Mouse (Mus musculus) lung, embryonic 14.5 days (tissue): ENCODE measurements at regions not wholly inside any gene's neighbourhood (a gene's known extent, or its start where the extent isn't known, plus 50 kb on each side); places are given as distances from the start of the nearest gene placed in this dataset.

Source experiments
- ATAC-seq: fragments of 200-750 bp; cut with Nextera tagmentation; 2 replicates; pipeline ENCODE4 v1.8.0; 2017; ENCODE audit warnings: mild to moderate bottlenecking, moderate TSS enrichment, moderate library complexity; ENCODE audit not compliant: insufficient read depth
- DNase-seq: peaks from one replicate; pipeline ENCODE4 v3.0.0-alpha.2; 2015
- H3K27ac ChIP-seq: fragments of 300-500 bp; sonication (generic); 2 replicates; pipeline ENCODE4 v1.5.1; 2014; ENCODE audit warnings: low read depth, mild to moderate bottlenecking, moderate library complexity
- H3K27me3 ChIP-seq: fragments of 300-500 bp; sonication (generic); 2 replicates; pipeline ENCODE4 v1.6.1; 2014; ENCODE audit warnings: low read length, control low read depth; ENCODE audit not compliant: insufficient read depth
- H3K36me3 ChIP-seq: fragments of 300-500 bp; sonication (generic); 2 replicates; pipeline ENCODE4 v1.6.1; 2014; ENCODE audit warnings: control low read depth; ENCODE audit not compliant: insufficient read depth
- H3K4me1 ChIP-seq: fragments of 300-500 bp; sonication (generic); 2 replicates; pipeline ENCODE4 v1.6.1; 2014; ENCODE audit warnings: antibody characterized with exemption, control low read depth; ENCODE audit not compliant: insufficient read depth
- H3K4me2 ChIP-seq: fragments of 300-500 bp; sonication (generic); 2 replicates; pipeline ENCODE4 v1.6.1; 2014; ENCODE audit warnings: mild to moderate bottlenecking
- H3K4me3 ChIP-seq: fragments of 300-500 bp; sonication (generic); 2 replicates; pipeline ENCODE4 v1.5.1; 2014; ENCODE audit warnings: low read depth, low read length
- H3K9ac ChIP-seq: fragments of 300-500 bp; sonication (generic); 2 replicates; pipeline ENCODE4 v1.6.1; 2014
- H3K9me3 ChIP-seq: fragments of 300-500 bp; sonication (generic); 2 replicates; pipeline ENCODE4 v1.6.1; 2016; ENCODE audit warnings: low read depth, low read length, control low read depth
- CTCF ChIP-seq: IDR thresholded peaks from 2 replicates; pipeline ENCODE4 v1.5.1; 2016; ENCODE audit warnings: antibody characterized with exemption, low read depth
- WGBS: fragments of 180-500 bp; shearing (Covaris S2); extraction: QIAGEN DNeasy Blood & Tissue Kit; methylation state at CpG from one replicate; pipeline ENCODE4 v1.1.7; 2014; 5-methylcytosine and 5-hydroxymethylcytosine counted together

GRCm38 (mm10) chr11:45140490-45140889 lies 523.4 kb downstream of the Ebf1 start:
- WGBS = 68% methylated on average over 1 of the region's 1 CpGs
- DNase-seq (no peak), ATAC-seq (no peak)
- Histone ChIP-seq H3K9me3 (no peaks in the 10 kb centered on the region), H3K36me3 (no peaks in the 10 kb centered on the region), H3K4me3 (no peak overlapping the region), H3K4me2 (no peak overlapping the region), H3K4me1 (no peaks in the 10 kb centered on the region), H3K27ac (no peak overlapping the region), H3K27me3 (no peaks in the 10 kb centered on the region), H3K9ac (no peak overlapping the region)
- no peak for TF ChIP-seq CTCF

DNA sequence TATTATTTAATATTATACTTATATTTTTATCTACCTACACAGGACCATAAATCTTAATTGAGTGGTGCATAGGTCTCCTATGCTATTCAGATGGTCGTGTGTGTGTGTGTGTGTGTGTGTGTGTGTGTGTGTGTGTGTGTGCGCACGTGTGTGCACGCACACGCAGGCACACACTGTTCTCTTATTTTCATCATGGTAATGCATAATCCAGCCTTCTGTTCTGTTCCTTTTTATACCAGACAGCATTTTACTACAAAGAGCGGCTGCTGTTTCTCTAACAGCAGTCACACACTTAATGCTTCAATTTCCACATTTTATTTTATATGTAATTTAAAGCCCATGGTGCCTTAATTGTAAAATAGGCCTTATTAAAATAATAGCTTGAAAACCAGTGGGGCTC lies 537.0 kb downstream of the Ebf1 start:
- H3K9me3 ChIP-seq = no peaks in the 10 kb centered on the region
- H3K27ac ChIP-seq = no peak overlapping the region
- H3K36me3 ChIP-seq = no peaks in the 10 kb centered on the region
- H3K4me2 ChIP-seq = no peak overlapping the region
- no peaks in the 10 kb centered on the region for H3K4me1 ChIP-seq
- H3K4me3 ChIP-seq = no peak overlapping the region
- H3K27me3 ChIP-seq = no peaks in the 10 kb centered on the region
- no peak overlapping the region for H3K9ac ChIP-seq
- DNase-seq (no peak), ATAC-seq (no peak)
- WGBS = 82% methylated on average over 6 of the region's 6 CpGs
- TF ChIP-seq CTCF = no peak

DNA sequence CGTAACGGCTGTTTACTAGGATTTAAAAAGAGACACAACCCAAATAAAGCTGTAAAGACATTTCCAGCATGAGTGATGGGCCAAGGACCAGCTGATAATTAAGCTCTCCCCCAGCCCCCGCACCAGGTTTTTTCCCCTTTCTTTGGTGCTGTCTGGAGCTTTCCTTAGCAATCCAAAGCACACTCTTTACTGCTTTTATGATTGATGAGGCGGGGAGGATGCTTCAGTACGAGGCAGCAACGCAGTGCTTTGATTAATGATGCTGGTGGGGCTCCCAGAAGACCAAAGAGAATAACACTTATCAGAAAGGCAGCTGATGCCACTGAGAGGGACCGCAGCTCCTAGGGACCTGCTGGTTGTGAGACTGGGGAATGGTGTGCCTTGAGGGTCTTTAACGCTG lies 537.4 kb downstream of the Ebf1 start:
- no peak for TF ChIP-seq CTCF
- Histone ChIP-seq H3K27ac (no peak overlapping the region), H3K4me3 (no peak overlapping the region), H3K9me3 (no peaks in the 10 kb centered on the region), H3K4me2 (no peak overlapping the region), H3K9ac (no peak overlapping the region), H3K4me1 (no peaks in the 10 kb centered on the region), H3K27me3 (no peaks in the 10 kb centered on the region), H3K36me3 (no peaks in the 10 kb centered on the region)
- ATAC-seq (no peak), DNase-seq (no peak)
- 23% methylated on average over 8 of the region's 8 CpGs for WGBS

DNA sequence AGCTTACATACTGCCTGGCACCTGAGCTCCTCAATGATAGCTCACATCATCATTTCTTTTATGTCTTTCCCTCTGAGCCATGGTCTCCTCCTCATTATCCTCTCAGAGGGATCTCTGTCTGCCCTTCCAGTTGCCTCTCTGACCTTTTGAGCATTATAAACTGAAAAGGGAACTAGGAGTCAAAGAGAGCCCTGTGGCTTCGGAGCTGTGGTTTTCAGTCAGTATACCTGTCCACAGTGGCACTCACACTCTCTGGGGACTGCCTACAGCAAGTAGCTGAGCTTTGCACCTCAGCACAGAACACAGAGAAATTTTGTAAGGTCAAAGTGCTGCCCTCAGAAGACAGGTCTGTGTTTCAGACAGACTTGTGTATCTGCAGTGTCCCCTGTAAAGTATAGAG lies 538.7 kb downstream of the Ebf1 start:
- TF ChIP-seq CTCF = no peak
- Histone ChIP-seq H3K4me1 (no peaks in the 10 kb centered on the region), H3K4me2 (no peak overlapping the region), H3K9ac (no peak overlapping the region), H3K27me3 (no peaks in the 10 kb centered on the region), H3K36me3 (no peaks in the 10 kb centered on the region), H3K4me3 (no peak overlapping the region), H3K9me3 (no peaks in the 10 kb centered on the region), H3K27ac (no peak overlapping the region)
- DNase-seq (no peak), ATAC-seq (no peak)
- WGBS = 67% methylated on average over 1 of the region's 1 CpGs

DNA sequence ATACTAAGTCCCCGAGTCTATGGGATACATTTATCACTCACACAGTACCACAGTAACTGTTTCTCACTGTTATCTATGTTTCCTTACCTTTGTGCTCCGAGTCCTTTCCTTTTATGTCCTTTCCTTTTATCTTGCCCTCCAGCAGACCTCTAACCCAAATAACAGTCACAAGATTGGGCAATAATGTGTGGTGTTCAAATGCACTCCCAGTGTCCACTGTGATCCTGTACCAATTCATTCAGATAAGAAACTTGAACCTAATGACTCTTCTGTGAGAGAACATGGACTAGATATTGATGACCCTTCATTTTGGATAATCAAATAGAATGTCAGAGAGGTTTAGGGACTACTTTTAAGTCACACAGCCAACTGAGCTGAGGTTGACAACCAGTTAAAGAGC lies 541.2 kb downstream of the Ebf1 start:
- Histone ChIP-seq H3K4me2 (no peak overlapping the region), H3K4me1 (no peaks in the 10 kb centered on the region), H3K4me3 (no peak overlapping the region), H3K9ac (no peak overlapping the region), H3K36me3 (no peaks in the 10 kb centered on the region), H3K27ac (no peak overlapping the region), H3K27me3 (no peaks in the 10 kb centered on the region), H3K9me3 (no peaks in the 10 kb centered on the region)
- no peak for TF ChIP-seq CTCF
- ATAC-seq = no peak
- WGBS = 28% methylated on average over 2 of the region's 2 CpGs
- DNase-seq = no peak

DNA sequence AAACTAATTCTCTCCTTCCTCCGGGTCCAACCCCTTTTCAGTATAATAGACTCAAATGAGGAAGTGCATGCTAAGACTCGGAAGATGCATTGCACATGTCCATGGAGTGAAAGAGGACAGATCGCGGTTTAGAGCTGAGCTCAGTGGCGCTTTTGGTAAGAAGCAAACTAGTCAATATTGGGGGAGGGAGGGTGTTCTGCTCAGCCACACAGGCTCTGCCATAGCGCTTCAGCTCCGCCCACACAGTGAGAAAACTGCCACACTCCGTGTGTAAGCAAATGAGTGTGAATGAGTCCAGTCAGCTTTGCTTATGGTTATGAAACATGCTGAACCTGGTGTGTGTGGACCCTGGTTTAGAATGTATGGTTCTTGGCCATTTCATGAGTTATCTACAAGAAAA lies 543.8 kb downstream of the Ebf1 start:
- H3K9ac ChIP-seq = no peak overlapping the region
- H3K27ac ChIP-seq = no peak overlapping the region
- H3K4me3 ChIP-seq = no peak overlapping the region
- no peaks in the 10 kb centered on the region for H3K27me3 ChIP-seq
- TF ChIP-seq CTCF = no peak
- H3K4me1 ChIP-seq = no peaks in the 10 kb centered on the region
- no peak for ATAC-seq
- no peak overlapping the region for H3K4me2 ChIP-seq
- WGBS = 72% methylated on average over 8 of the region's 8 CpGs
- no peaks in the 10 kb centered on the region for H3K36me3 ChIP-seq
- H3K9me3 ChIP-seq = no peaks in the 10 kb centered on the region
- no peak for DNase-seq

GRCm38 (mm10) chr11:45173546-45173945 lies 556.4 kb downstream of the Ebf1 start:
- H3K4me1 ChIP-seq = no peaks in the 10 kb centered on the region; the same call in 1 of the 2 replicates
- no peak overlapping the region for H3K4me2 ChIP-seq
- TF ChIP-seq CTCF = peak; percentile 39
- peak; percentile 21 for DNase-seq
- H3K4me3 ChIP-seq = no peak overlapping the region
- ATAC-seq = no peak
- no peak overlapping the region for H3K27ac ChIP-seq
- no peaks in the 10 kb centered on the region for H3K9me3 ChIP-seq
- no peak overlapping the region for H3K9ac ChIP-seq
- no peaks in the 10 kb centered on the region for H3K36me3 ChIP-seq
- H3K27me3 ChIP-seq = no peaks in the 10 kb centered on the region
- 81% methylated on average over 2 of the region's 2 CpGs for WGBS

GRCm38 (mm10) chr11:45174071-45174470 lies 557.0 kb downstream of the Ebf1 start:
- no peaks in the 10 kb centered on the region; the same call in 1 of the 2 replicates for H3K4me1 ChIP-seq
- no peak for ATAC-seq
- no peak overlapping the region for H3K4me3 ChIP-seq
- DNase-seq = peak; percentile 43
- H3K4me2 ChIP-seq = no peak overlapping the region
- no peak overlapping the region for H3K27ac ChIP-seq
- no peaks in the 10 kb centered on the region for H3K9me3 ChIP-seq
- H3K36me3 ChIP-seq = no peaks in the 10 kb centered on the region
- no peaks in the 10 kb centered on the region for H3K27me3 ChIP-seq
- WGBS = 54% methylated on average over 2 of the region's 2 CpGs
- no peak overlapping the region for H3K9ac ChIP-seq
- no peak for TF ChIP-seq CTCF
